Mouse (Mus musculus): Measurements from ENCODE around the gene Ybx2. TPM values are rescaled to one million over a fixed set of nuclear protein-coding genes. Genes with fewer than 3 reads are reported as not detected.

The Ybx2 gene
- polyA plus RNA-seq, 1 experiment from 2014 or later = 5.0 TPM

Small RNA genes lying within 50 kb of the gene (microRNA-seq; reads per million reads assigned to microRNA genes)
- gene Gm44349 = not detected

Other genes starting within 250 kb of the Ybx2 start
- 3.3 and 3.5 TPM in 2 replicates for gene Tnfsf12, start 239.9 kb upstream of the Ybx2 start, polyA plus RNA-seq (2015; fragmentation: Nextera tagmentation; extraction: Ambion mirVana)
- 1.4 and 1.8 TPM in 2 replicates for gene Tnfsfm13, start 239.7 kb upstream of the Ybx2 start, polyA plus RNA-seq (2015; fragmentation: Nextera tagmentation; extraction: Ambion mirVana)
- 22.9 and 27.2 TPM in 2 replicates for gene Polr2a, start 177.2 kb upstream of the Ybx2 start, polyA plus RNA-seq (2015; fragmentation: Nextera tagmentation; extraction: Ambion mirVana)
- 0.13 TPM in 1 of 2 replicates, not detected in the other for gene Slc35g3, start 173.8 kb upstream of the Ybx2 start, polyA plus RNA-seq (2015; fragmentation: Nextera tagmentation; extraction: Ambion mirVana)
- gene Zbtb4, start 169.9 kb upstream of the Ybx2 start, polyA plus RNA-seq (2015; fragmentation: Nextera tagmentation; extraction: Ambion mirVana) = 2.5 and 2.9 TPM in 2 replicates
- 2.4 and 4.5 TPM in 2 replicates for gene Chrnb1, start 139.9 kb upstream of the Ybx2 start, polyA plus RNA-seq (2015; fragmentation: Nextera tagmentation; extraction: Ambion mirVana)
- gene Fgf11, start 133.9 kb upstream of the Ybx2 start, polyA plus RNA-seq (2015; fragmentation: Nextera tagmentation; extraction: Ambion mirVana) = 6.8 and 8.9 TPM in 2 replicates
- 0.74 and 1.4 TPM in 2 replicates for gene Tmem102, start 130.2 kb upstream of the Ybx2 start, polyA plus RNA-seq (2015; fragmentation: Nextera tagmentation; extraction: Ambion mirVana)
- not detected in 2 replicates for gene Gm39566, start 120.5 kb upstream of the Ybx2 start, polyA plus RNA-seq (2015; fragmentation: Nextera tagmentation; extraction: Ambion mirVana)
- gene Spem2, start 117.3 kb upstream of the Ybx2 start, polyA plus RNA-seq (2015; fragmentation: Nextera tagmentation; extraction: Ambion mirVana) = not detected in 2 replicates
- gene Spem1, start 113.6 kb upstream of the Ybx2 start, polyA plus RNA-seq (2015; fragmentation: Nextera tagmentation; extraction: Ambion mirVana) = 0.43 and 0.98 TPM in 2 replicates
- 17.1 and 18.1 TPM in 2 replicates for gene Nlgn2, start 98.0 kb upstream of the Ybx2 start, polyA plus RNA-seq (2015; fragmentation: Nextera tagmentation; extraction: Ambion mirVana)
- gene Tmem256, start 97.3 kb upstream of the Ybx2 start, polyA plus RNA-seq (2015; fragmentation: Nextera tagmentation; extraction: Ambion mirVana) = 321 and 416 TPM in 2 replicates
- gene Plscr3, start 89.4 kb upstream of the Ybx2 start, polyA plus RNA-seq (2015; fragmentation: Nextera tagmentation; extraction: Ambion mirVana) = 62.5 and 65.6 TPM in 2 replicates
- gene Tnk1, start 77.1 kb upstream of the Ybx2 start, polyA plus RNA-seq (2015; fragmentation: Nextera tagmentation; extraction: Ambion mirVana) = 0.29 and 0.51 TPM in 2 replicates
- gene Tmem95, start 57.8 kb upstream of the Ybx2 start, polyA plus RNA-seq (2015; fragmentation: Nextera tagmentation; extraction: Ambion mirVana) = not detected in 2 replicates
- gene Kctd11, start 54.4 kb upstream of the Ybx2 start, polyA plus RNA-seq (2015; fragmentation: Nextera tagmentation; extraction: Ambion mirVana) = 2.0 and 3.3 TPM in 2 replicates
- gene Acap1, start 40.3 kb upstream of the Ybx2 start, polyA plus RNA-seq (2015; fragmentation: Nextera tagmentation; extraction: Ambion mirVana) = 0.28 and 0.80 TPM in 2 replicates
- 10.9 and 11.7 TPM in 2 replicates for gene 2810408A11Rik, start 34.8 kb upstream of the Ybx2 start, polyA plus RNA-seq (2015; fragmentation: Nextera tagmentation; extraction: Ambion mirVana)
- gene Neurl4, start 34.7 kb upstream of the Ybx2 start, polyA plus RNA-seq (2015; fragmentation: Nextera tagmentation; extraction: Ambion mirVana) = 13.8 and 20.5 TPM in 2 replicates
- 60.4 and 76.5 TPM in 2 replicates for gene Gps2, start 21.9 kb upstream of the Ybx2 start, polyA plus RNA-seq (2015; fragmentation: Nextera tagmentation; extraction: Ambion mirVana)
- gene Eif5a, start 13.8 kb upstream of the Ybx2 start, polyA plus RNA-seq (2015; fragmentation: Nextera tagmentation; extraction: Ambion mirVana) = 1,157 and 1,178 TPM in 2 replicates
- 3.6 and 6.4 TPM in 2 replicates for gene Slc2a4, start 12.4 kb downstream of the Ybx2 start, polyA plus RNA-seq (2015; fragmentation: Nextera tagmentation; extraction: Ambion mirVana)
- 0.33 and 1.7 TPM in 2 replicates for gene Cldn7, start 29.0 kb downstream of the Ybx2 start, polyA plus RNA-seq (2015; fragmentation: Nextera tagmentation; extraction: Ambion mirVana)
- 21.5 and 22.5 TPM in 2 replicates for gene Ctdnep1, start 45.4 kb downstream of the Ybx2 start, polyA plus RNA-seq (2015; fragmentation: Nextera tagmentation; extraction: Ambion mirVana)
- 160 and 162 TPM in 2 replicates for gene Elp5, start 46.7 kb downstream of the Ybx2 start, polyA plus RNA-seq (2015; fragmentation: Nextera tagmentation; extraction: Ambion mirVana)
- gene Gabarap, start 55.3 kb downstream of the Ybx2 start, polyA plus RNA-seq (2015; fragmentation: Nextera tagmentation; extraction: Ambion mirVana) = 679 and 746 TPM in 2 replicates
- 74.2 and 76.3 TPM in 2 replicates for gene Phf23, start 60.0 kb downstream of the Ybx2 start, polyA plus RNA-seq (2015; fragmentation: Nextera tagmentation; extraction: Ambion mirVana)
- 26.7 and 28.8 TPM in 2 replicates for gene Dvl2, start 64.8 kb downstream of the Ybx2 start, polyA plus RNA-seq (2015; fragmentation: Nextera tagmentation; extraction: Ambion mirVana)
- 58.2 and 60.9 TPM in 2 replicates for gene Acadvl, start 79.6 kb downstream of the Ybx2 start, polyA plus RNA-seq (2015; fragmentation: Nextera tagmentation; extraction: Ambion mirVana)
- 23.1 and 23.5 TPM in 2 replicates for gene Dlg4, start 81.1 kb downstream of the Ybx2 start, polyA plus RNA-seq (2015; fragmentation: Nextera tagmentation; extraction: Ambion mirVana)
- 1.4 and 2.6 TPM in 2 replicates for gene Asgr1, start 118.3 kb downstream of the Ybx2 start, polyA plus RNA-seq (2015; fragmentation: Nextera tagmentation; extraction: Ambion mirVana)
- 0.39 TPM in 1 of 2 replicates, not detected in the other for gene Asgr2, start 156.8 kb downstream of the Ybx2 start, polyA plus RNA-seq (2015; fragmentation: Nextera tagmentation; extraction: Ambion mirVana)
- gene Mgl2, start 194.5 kb downstream of the Ybx2 start, polyA plus RNA-seq (2015; fragmentation: Nextera tagmentation; extraction: Ambion mirVana) = 0.21 and 0.39 TPM in 2 replicates
- 0.55 and 0.64 TPM in 2 replicates for gene Clec10a, start 220.4 kb downstream of the Ybx2 start, polyA plus RNA-seq (2015; fragmentation: Nextera tagmentation; extraction: Ambion mirVana)

Measured in neural tube, embryonic 13.5 days (tissue).